ENCODE assay signal across 15 mouse cellular contexts in the genomic region with DNA sequence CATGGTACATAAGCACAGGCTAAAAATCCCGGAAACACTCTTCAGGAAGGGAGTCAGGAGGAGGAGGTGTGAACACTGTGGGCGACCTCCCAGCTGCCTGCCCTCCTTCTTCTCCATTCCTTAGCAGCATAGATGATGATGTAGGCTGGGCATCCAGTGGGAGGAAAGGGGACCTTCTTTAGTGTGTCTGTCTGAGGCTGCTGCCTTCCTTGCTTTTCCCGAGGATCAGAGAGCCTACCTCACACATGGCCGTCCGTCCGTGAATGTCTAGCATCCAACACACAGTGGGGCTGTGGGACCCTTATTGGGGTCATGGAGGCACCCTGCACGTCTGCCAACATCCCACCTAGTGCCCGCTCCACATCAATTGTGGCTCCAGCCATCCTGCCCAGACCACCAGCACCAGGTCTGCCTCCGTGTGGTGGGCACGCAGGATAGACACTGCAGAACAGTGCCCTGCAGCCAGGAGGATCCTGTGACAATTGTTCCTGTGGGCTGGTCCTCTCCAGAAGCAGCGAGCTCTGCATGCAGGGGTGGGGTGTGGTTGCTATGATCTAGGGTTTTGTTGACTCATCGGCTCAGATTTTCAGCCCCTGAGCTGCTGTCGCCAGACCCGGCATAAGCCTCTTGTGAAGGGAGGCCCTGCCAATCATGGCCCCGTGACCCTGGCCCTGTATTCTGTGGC.
DNase-seq lines count a peak whose midpoint lies in the region; ATAC-seq lines count a peak whose summit lies in the region.
"Had no signal": no experiment of that assay in that cellular context is flagged by ENCODE, and none has a peak within 500 bp of the region (broad histone marks: within the 10 kb centered on the region; RNA-seq: fewer than 3 reads in every experiment).

No protein-coding gene starts in this region.

- DNase-seq in layer of hippocampus, adult 18-20 months (ENCODE audit: low spot score in 2 of 2) = peak; percentile 31 to 64
- no peak for DNase-seq in layer of hippocampus, postnatal 25 days (ENCODE audit: extremely low spot score in 1 of 2, low spot score in 1 of 2)
- DNase-seq in ES-CJ7 (ENCODE audit: low read depth, low spot score) = peak; percentile 20
- DNase-seq in layer of hippocampus, postnatal 36 days = peak; percentile 22 to 33
- DNase-seq in right cerebral cortex, postnatal 14 days = peak; percentile 49
- DNase-seq in liver, embryonic 11.5 days (ENCODE audit: low spot score) = no peak
- DNase-seq: adrenal gland, postnatal 36 days; cerebellum, adult 11-12 months; heart, postnatal 36 days; kidney, postnatal 36 days; liver, embryonic 13.5 days; lung, postnatal 4 days had no signal

- no peaks in the 10 kb centered on the region for H3K27me3 ChIP-seq in liver, embryonic 11.5 days (replicated peaks; ENCODE audit: control insufficient read depth, insufficient read depth, low read length)

- no peak overlapping the region for H3K4me3 ChIP-seq in liver, embryonic 11.5 days (ENCODE audit: low read depth, low read length)
- H3K4me3 ChIP-seq: forebrain, embryonic 10.5 days; liver, embryonic 13.5 days had no signal

- H3K9ac ChIP-seq in liver, embryonic 11.5 days (ENCODE audit: low read depth, low read length) = no peak overlapping the region
- H3K9ac ChIP-seq: liver, embryonic 13.5 days had no signal

- no peak overlapping the region for H3K4me2 ChIP-seq in liver, embryonic 11.5 days
- H3K4me2 ChIP-seq: liver, embryonic 13.5 days had no signal

- H3K4me1 ChIP-seq in liver, embryonic 11.5 days (replicated peaks; ENCODE audit: control insufficient read depth, insufficient read depth, low read length) = 0 out of 2 replicates have a peak, but pooled peaks cover 7% of the 10 kb centered on the region
- H3K4me1 ChIP-seq: liver, embryonic 13.5 days had no signal

- H3K9me3 ChIP-seq in liver, embryonic 11.5 days (ENCODE audit: control insufficient read depth, low read length) = no peaks in the 10 kb centered on the region
- H3K9me3 ChIP-seq: forebrain, embryonic 10.5 days; liver, embryonic 13.5 days had no signal

- 68% methylated on average over 15 of the region's 15 CpGs for WGBS in liver, embryonic 11.5 days

- ATAC-seq in liver, embryonic 11.5 days (replicated peaks; ENCODE audit: low FRiP score) = no peak
- no peak for ATAC-seq in erythroid progenitor cell, adult 5-6 weeks (replicated peaks; ENCODE audit: low FRiP score, poor library complexity, severe bottlenecking)
- ATAC-seq: inflammation-experienced regulatory T-cells, adult 6 months had no signal

- no peaks in the 10 kb centered on the region for H3K36me3 ChIP-seq in liver, embryonic 11.5 days (ENCODE audit: control insufficient read depth, insufficient read depth, low read length)
- H3K36me3 ChIP-seq: forebrain, embryonic 10.5 days; liver, embryonic 13.5 days had no signal

- no peak overlapping the region for H3K27ac ChIP-seq in liver, embryonic 11.5 days (ENCODE audit: low read depth, low read length)
- H3K27ac ChIP-seq: forebrain, embryonic 10.5 days; liver, embryonic 13.5 days had no signal

Comparison
In these comparisons a context has a peak if more than half of its experiments do, and no peak if none do; other contexts are left out.
1. DNase-seq: peak in layer of hippocampus, adult 18-20 months (2 of 2), ES-CJ7 (single experiment), layer of hippocampus, postnatal 36 days (2 of 2) and right cerebral cortex, postnatal 14 days (single experiment); none in layer of hippocampus, postnatal 25 days (0 of 2) and liver, embryonic 11.5 days (single experiment).